Mouse (Mus musculus) midbrain, embryonic 14.5 days (tissue): ENCODE results near the gene Zfp445. TPM values are rescaled to one million over a fixed set of nuclear protein-coding genes. Genes with fewer than 3 reads are reported as not detected.
A peak's percentile ranks its signal among the peaks of the same experiment; 100 is the strongest.

ENCODE experiments used
- ATAC-seq: fragments of 200-750 bp; cut with Nextera tagmentation; 2 replicates; pipeline ENCODE4 v1.8.0; 2017; ENCODE audit warnings: moderate number of reproducible peaks, moderate library complexity; ENCODE audit not compliant: low FRiP score, low TSS enrichment
- DNase-seq: peaks from one replicate; pipeline ENCODE4 v3.0.0-alpha.2; 2015
- H3K27ac ChIP-seq: fragments of 300-500 bp; sonication (generic); replicated peaks from 2 replicates; pipeline ENCODE4 v1.5.1; 2014; ENCODE audit warnings: mild to moderate bottlenecking, low read depth, low read length, moderate library complexity
- H3K27me3 ChIP-seq: fragments of 300-500 bp; sonication (generic); 2 replicates; pipeline ENCODE4 v1.6.1; 2014; ENCODE audit warnings: low read length, control low read depth, mixed read lengths; ENCODE audit not compliant: control insufficient read depth, insufficient read depth
- H3K36me3 ChIP-seq: fragments of 300-500 bp; sonication (generic); 2 replicates; pipeline ENCODE4 v1.6.1; 2014; ENCODE audit warnings: low read length, control low read depth; ENCODE audit not compliant: control insufficient read depth, insufficient read depth
- H3K4me1 ChIP-seq: fragments of 300-500 bp; sonication (generic); 2 replicates; pipeline ENCODE4 v1.6.1; 2014; ENCODE audit warnings: mild to moderate bottlenecking, antibody characterized with exemption, low read length, control low read depth; ENCODE audit not compliant: control insufficient read depth, insufficient read depth
- H3K4me2 ChIP-seq: fragments of 300-500 bp; sonication (generic); 2 replicates; pipeline ENCODE4 v1.6.1; 2014; ENCODE audit warnings: mild to moderate bottlenecking, low read length, moderate library complexity
- H3K4me3 ChIP-seq: fragments of 300-500 bp; sonication (generic); replicated peaks from 2 replicates; pipeline ENCODE4 v1.5.1; 2014; ENCODE audit warnings: low read depth, low read length
- H3K9ac ChIP-seq: fragments of 300-500 bp; sonication (generic); replicated peaks from 2 replicates; pipeline ENCODE4 v1.6.1; 2014; ENCODE audit warnings: mild to moderate bottlenecking, low read length, moderate library complexity
- H3K9me3 ChIP-seq: fragments of 300-500 bp; sonication (generic); 2 replicates; pipeline ENCODE4 v1.6.1; 2016; ENCODE audit warnings: low read length, control low read depth, mixed read lengths; ENCODE audit not compliant: control insufficient read depth
- WGBS: fragments of 180-500 bp; shearing (Covaris S2); extraction: QIAGEN DNeasy Blood & Tissue Kit; methylation state at CpG from one replicate; pipeline ENCODE4 v1.1.7; 2014; 5-methylcytosine and 5-hydroxymethylcytosine counted together
- polyA plus RNA-seq: library from polyadenylated mRNA; unstranded; fragments of >200 nt; fragmentation: Nextera tagmentation; extraction: Ambion mirVana; gene quantifications from 2 replicates; pipeline ENCODE4 v1.2.1, GENCODE M21; 2014

The Zfp445 gene
- polyA plus RNA-seq, 1 experiment from 2014 or later, result 112 TPM

- no peak overlapping the region for H3K4me3 ChIP-seq
- H3K4me2 ChIP-seq, result no peak overlapping the region
- H3K9me3 ChIP-seq, result no peaks in the 10 kb centered on the region
- peaks cover 28% of the 10 kb centered on the region for H3K36me3 ChIP-seq
- H3K27ac ChIP-seq, result no peak overlapping the region
- H3K4me1 ChIP-seq, result no peaks in the 10 kb centered on the region
- no peak overlapping the region for H3K9ac ChIP-seq
- DNase-seq, result peak; percentile 10
- ATAC-seq, result no peak
- H3K27me3 ChIP-seq, result no peaks in the 10 kb centered on the region
These were observed 19.6 kb downstream of the Zfp445 start for GRCm38 (mm10) chr9:122846156-122846555.

- Histone ChIP-seq H3K4me1 (no peaks in the 10 kb centered on the region), H3K36me3 (peaks cover 23% of the 10 kb centered on the region), H3K27ac (no peak overlapping the region), H3K4me2 (no peak overlapping the region), H3K27me3 (no peaks in the 10 kb centered on the region), H3K9ac (no peak overlapping the region), H3K4me3 (no peak overlapping the region), H3K9me3 (no peaks in the 10 kb centered on the region)
- no peak for ATAC-seq
- DNase-seq, result no peak
- 95% methylated on average over 3 of the region's 3 CpGs for WGBS
These were observed 20.2 kb downstream of the Zfp445 start for GRCm38 (mm10) chr9:122845621-122846020.

- Histone ChIP-seq H3K4me2 (no peak within 1 kb of the TSS), H3K9me3 (no peaks in the 10 kb centered on the region), H3K27ac (no peak within 1 kb of the TSS), H3K4me3 (no peak within 1 kb of the TSS), H3K9ac (no peak within 1 kb of the TSS), H3K36me3 (peaks cover 6% of the 10 kb centered on the region; the same call in 1 of the 2 replicates), H3K27me3 (no peaks in the 10 kb centered on the region), H3K4me1 (no peaks in the 10 kb centered on the region)
- no peak for ATAC-seq
- 89% methylated on average over 3 of the region's 3 CpGs for WGBS
- no peak for DNase-seq
These were observed 22.0 kb downstream of the Zfp445 start, which contains the start of gene Gm35549 for GRCm38 (mm10) chr9:122843760-122844159. Gene Gm35549 (minus strand): TSS chr9:122844035.

- H3K4me1 ChIP-seq, result no peaks in the 10 kb centered on the region
- DNase-seq (peak; percentile 39), ATAC-seq (no peak)
- no peak overlapping the region for H3K4me3 ChIP-seq
- no peak overlapping the region for H3K9ac ChIP-seq
- H3K4me2 ChIP-seq, result no peak overlapping the region
- no peaks in the 10 kb centered on the region for H3K9me3 ChIP-seq
- peaks cover 24% of the 10 kb centered on the region for H3K36me3 ChIP-seq
- H3K27ac ChIP-seq, result no peak overlapping the region
- WGBS, result 20% methylated on average over 16 of the region's 16 CpGs
- H3K27me3 ChIP-seq, result no peaks in the 10 kb centered on the region
These were observed 28.1 kb downstream of the Zfp445 start for GRCm38 (mm10) chr9:122837680-122838079.

GRCm38 (mm10) chr9:122837216-122837615 lies 28.6 kb downstream of the Zfp445 start:
- ATAC-seq (no peak), DNase-seq (no peak)
- H3K27me3 ChIP-seq, result no peaks in the 10 kb centered on the region

GRCm38 (mm10) chr9:122836790-122837189 lies 29.0 kb downstream of the Zfp445 start:
- H3K9me3 ChIP-seq, result no peaks in the 10 kb centered on the region
- H3K27me3 ChIP-seq, result no peaks in the 10 kb centered on the region
- no peak overlapping the region for H3K9ac ChIP-seq
- DNase-seq (peak; percentile 83), ATAC-seq (peak; percentile 80)
- H3K27ac ChIP-seq, result peak overlapping the region; percentile 56; the same call in 1 of the 2 replicates
- H3K4me2 ChIP-seq, result no peak overlapping the region
- H3K4me1 ChIP-seq, result no peaks in the 10 kb centered on the region
- WGBS, result 65% methylated on average over 6 of the region's 6 CpGs
- peaks cover 27% of the 10 kb centered on the region for H3K36me3 ChIP-seq
- no peak overlapping the region for H3K4me3 ChIP-seq

More at GRCm38 (mm10) chr9:122837216-122837615, 28.6 kb downstream of the Zfp445 start:
- Histone ChIP-seq H3K4me1 (no peaks in the 10 kb centered on the region), H3K4me2 (no peak overlapping the region), H3K27ac (no peak overlapping the region), H3K36me3 (peaks cover 27% of the 10 kb centered on the region), H3K4me3 (no peak overlapping the region), H3K9me3 (no peaks in the 10 kb centered on the region), H3K9ac (no peak overlapping the region)
- 84% methylated on average over 4 of the region's 4 CpGs for WGBS

- no peak for DNase-seq
- no peaks in the 10 kb centered on the region for H3K4me1 ChIP-seq
- no peak overlapping the region for H3K4me3 ChIP-seq
- no peak overlapping the region for H3K4me2 ChIP-seq
- no peaks in the 10 kb centered on the region for H3K27me3 ChIP-seq
- H3K9me3 ChIP-seq, result no peaks in the 10 kb centered on the region
- H3K27ac ChIP-seq, result peak overlapping the region; percentile 56; the same call in 1 of the 2 replicates
- peaks cover 27% of the 10 kb centered on the region for H3K36me3 ChIP-seq
- H3K9ac ChIP-seq, result no peak overlapping the region
- WGBS, result 77% methylated on average over 9 of the region's 9 CpGs
- no peak for ATAC-seq
These were observed 29.7 kb downstream of the Zfp445 start for GRCm38 (mm10) chr9:122836126-122836525.

GRCm38 (mm10) chr9:122829826-122830380 lies 35.9 kb downstream of the Zfp445 start:
- Histone ChIP-seq H3K27ac (no peak overlapping the region), H3K4me3 (no peak overlapping the region), H3K36me3 (peaks cover 62% of the 10 kb centered on the region), H3K27me3 (no peaks in the 10 kb centered on the region), H3K4me1 (no peaks in the 10 kb centered on the region), H3K4me2 (no peak overlapping the region), H3K9me3 (no peaks in the 10 kb centered on the region), H3K9ac (no peak overlapping the region)
- ATAC-seq, result no peak
- WGBS, result 89% methylated on average over 4 of the region's 4 CpGs
- no peak for DNase-seq

GRCm38 (mm10) chr9:122826743-122827142 lies 39.1 kb downstream of the Zfp445 start:
- H3K4me1 ChIP-seq, result no peaks in the 10 kb centered on the region
- H3K27me3 ChIP-seq, result no peaks in the 10 kb centered on the region
- WGBS, result 97% methylated on average over 4 of the region's 4 CpGs
- H3K4me2 ChIP-seq, result no peak overlapping the region
- no peaks in the 10 kb centered on the region for H3K9me3 ChIP-seq
- H3K36me3 ChIP-seq, result peaks cover 58% of the 10 kb centered on the region
- no peak overlapping the region for H3K4me3 ChIP-seq
- H3K9ac ChIP-seq, result no peak overlapping the region
- H3K27ac ChIP-seq, result no peak overlapping the region
- DNase-seq, result no peak
- ATAC-seq, result no peak
